Mouse (Mus musculus) B cell, adult 62 days (primary cell): Measurements from ENCODE around the gene Mrpl33. TPM values are rescaled to one million over a fixed set of nuclear protein-coding genes. Genes with fewer than 3 reads are reported as not detected.

ENCODE experiments used
- total RNA-seq: library from RNA; stranded (reverse); gene quantifications from 4 replicates; pipeline ENCODE4 v1.2.4, GENCODE M21; 2023

The Mrpl33 gene
- total RNA-seq = 75.7 to 80.4 TPM (median 76.2 TPM) in 4 replicates

DNA sequence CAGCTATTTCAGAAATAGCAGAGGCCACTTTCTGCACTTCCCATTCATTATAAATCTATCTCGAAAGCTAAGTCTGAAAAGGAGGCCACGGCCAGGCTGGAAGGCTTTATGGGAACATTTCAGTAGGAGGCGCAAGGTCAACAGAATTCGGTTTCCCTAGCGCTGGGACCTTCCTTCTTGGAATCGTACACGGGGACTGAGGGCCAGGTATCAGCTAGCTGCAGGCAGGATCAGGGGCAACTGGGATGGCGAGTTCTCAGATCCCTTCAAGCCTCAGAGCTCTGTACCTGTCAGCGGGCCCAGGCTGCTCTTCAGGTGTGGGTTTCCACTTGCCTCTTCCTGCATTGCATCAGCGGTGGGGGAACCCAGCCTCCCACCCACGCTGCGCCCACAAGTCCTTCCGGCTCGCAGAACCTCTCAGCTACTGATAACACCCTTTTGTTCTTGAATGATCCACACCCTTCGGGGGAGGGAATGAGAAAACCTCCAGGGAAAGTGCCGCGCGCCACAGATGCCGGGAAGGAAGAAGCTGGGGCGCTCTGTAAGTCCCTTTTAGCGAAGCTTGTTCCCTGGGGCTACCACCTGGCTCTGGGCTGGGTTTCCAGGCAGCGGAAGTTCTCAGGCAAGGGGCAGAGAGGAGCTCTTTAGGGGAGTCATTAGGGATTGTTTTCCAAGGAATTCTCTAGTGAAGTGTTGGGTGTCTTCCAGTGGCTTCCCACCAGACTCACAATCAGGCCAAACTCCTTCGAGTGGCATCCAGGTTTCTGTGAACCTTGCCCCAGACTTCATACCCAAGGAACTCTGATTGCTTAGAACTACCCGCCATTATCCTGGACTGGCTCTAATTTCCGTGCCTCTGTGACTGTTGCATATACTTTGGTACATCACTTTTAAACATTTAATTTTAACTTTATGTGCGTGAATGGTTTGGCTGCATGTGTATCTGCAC lies at the start of gene Mrpl33:
Gene Mrpl33, plus strand, starts transcription at position 455 of the 949 bp plus-strand sequence.

DNA sequence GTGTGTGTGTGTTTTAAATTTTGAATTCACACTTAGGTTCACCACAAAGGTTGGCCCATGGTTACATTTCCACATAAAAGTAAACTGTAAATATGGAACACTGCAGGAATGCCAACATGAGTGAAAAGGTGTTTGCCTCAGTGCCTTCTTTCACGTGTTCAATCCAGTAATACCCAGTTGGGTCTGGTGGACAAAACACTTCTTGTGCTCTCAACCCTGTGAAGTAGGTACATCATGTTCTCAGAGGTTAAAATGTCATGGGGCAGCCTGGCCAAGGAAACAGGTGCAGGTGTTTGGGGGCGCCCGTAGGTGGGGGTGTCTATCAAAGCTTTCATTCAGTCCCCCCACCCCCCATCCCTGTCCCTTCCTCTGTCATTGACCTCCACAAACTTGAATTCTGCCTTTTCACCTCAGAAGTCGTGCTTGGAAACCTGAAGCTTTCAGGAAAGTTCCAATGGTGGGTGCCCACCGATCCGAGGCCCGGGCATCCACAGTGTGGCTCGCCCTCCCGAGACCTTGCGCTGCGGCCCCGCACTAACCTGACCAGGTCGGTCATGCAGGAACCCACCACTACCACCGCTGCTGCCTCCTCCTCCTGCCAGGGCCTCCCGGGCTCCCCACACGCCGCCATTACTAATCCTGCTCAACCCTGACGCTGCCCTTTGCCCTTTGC lies 100.4 kb downstream of the Mrpl33 start, which contains the start of gene Rbks:
Gene Rbks, minus strand, starts transcription at position 657 of the 673 bp plus-strand sequence.

DNA sequence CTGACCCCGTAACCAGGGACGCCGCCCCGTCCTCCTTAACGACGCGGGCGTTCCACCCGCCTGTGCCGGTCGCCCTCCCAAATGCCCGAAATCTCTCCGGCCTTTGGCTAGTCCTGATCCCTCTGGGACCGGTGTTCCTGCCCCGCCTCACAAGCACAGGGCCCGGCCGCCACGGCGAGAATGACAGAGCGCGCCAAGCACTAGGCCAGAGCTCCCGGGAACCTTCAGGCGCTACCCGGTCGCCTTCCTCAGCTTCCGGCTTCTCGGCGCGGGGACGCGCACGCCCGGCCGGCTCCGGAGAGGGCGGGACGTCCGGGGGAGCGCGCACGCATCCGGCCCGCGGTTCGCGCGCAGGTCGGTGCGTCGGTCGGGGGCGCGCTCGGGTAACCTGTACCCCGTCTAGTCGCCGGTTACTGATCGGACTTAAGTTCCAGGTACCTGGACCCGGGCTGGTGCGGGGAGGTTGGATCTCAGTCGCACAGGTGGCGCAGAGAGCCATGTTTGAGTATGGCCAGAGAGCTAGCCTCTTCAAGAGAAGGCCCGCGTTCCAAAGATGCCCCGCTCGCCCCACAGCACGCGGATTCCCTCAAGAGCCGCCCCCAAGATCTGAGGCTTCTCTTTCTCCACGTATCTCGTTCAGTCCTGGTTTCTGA lies 101.0 kb downstream of the Mrpl33 start, which contains the start of gene Babam2:
Gene Babam2, plus strand, starts transcription at position 41 of the 653 bp plus-strand sequence.

Other genes starting within 250 kb of the Mrpl33 start
- 39.7 to 44.4 TPM (median 41.8 TPM) in 4 replicates for gene Zfp512, start 144.5 kb upstream of the Mrpl33 start, total RNA-seq
- 1.4 to 1.6 TPM (median 1.5 TPM) in 4 replicates for gene 4930548H24Rik, start 111.2 kb upstream of the Mrpl33 start, total RNA-seq
- 51.8 to 60.6 TPM (median 54.0 TPM) in 4 replicates for gene Gpn1, start 102.2 kb upstream of the Mrpl33 start, total RNA-seq
- 73.9 to 86.4 TPM (median 82.0 TPM) in 4 replicates for gene Slc4a1ap, start 69.9 kb upstream of the Mrpl33 start, total RNA-seq
- 25.6 to 28.9 TPM (median 28.4 TPM) in 4 replicates for gene Supt7l, start 69.1 kb upstream of the Mrpl33 start, total RNA-seq
- 7.8 to 12.4 TPM (median 11.1 TPM) in 4 replicates for gene Rbks, start 100.7 kb downstream of the Mrpl33 start, total RNA-seq
- 56.6 to 66.5 TPM (median 62.0 TPM) in 4 replicates for gene Babam2, start 100.7 kb downstream of the Mrpl33 start, total RNA-seq